Mouse (Mus musculus): ENCODE measurements around the gene Plpp4. TPM values are rescaled to one million over a fixed set of nuclear protein-coding genes. Genes with fewer than 3 reads are reported as not detected.
A peak's percentile ranks its signal among the peaks of the same experiment; 100 is the strongest.

Plpp4 gene
- polyA plus RNA-seq (2014; fragmentation: Nextera tagmentation; extraction: Ambion mirVana), result 5.3 and 11.2 TPM in 2 replicates

GRCm38 (mm10) chr7:129256621-129257373 lies at the start of gene Plpp4:
Gene Plpp4 (plus strand): TSS chr7:129257031.
- Histone ChIP-seq H3K4me2 (ENCODE audit: low read depth, low read length) (peak within 1 kb of the TSS; percentile 91), H3K36me3 (ENCODE audit: control insufficient read depth, insufficient read depth, low read length) (no peaks in the 10 kb centered on the region), H3K4me3 (ENCODE audit: low read depth, low read length) (peak within 1 kb of the TSS; percentile 50), H3K4me1 (ENCODE audit: control insufficient read depth, insufficient read depth, low read length) (no peaks in the 10 kb centered on the region), H3K9ac (replicated peaks; ENCODE audit: low read depth, low read length) (peak within 1 kb of the TSS; percentile 58), H3K27ac (ENCODE audit: low read depth, low read length) (no peak within 1 kb of the TSS), H3K27me3 (ENCODE audit: control insufficient read depth, insufficient read depth, low read length) (peaks cover 12% of the 10 kb centered on the region; the same call in 1 of the 2 replicates), H3K9me3 (ENCODE audit: control insufficient read depth, low read length) (no peaks in the 10 kb centered on the region)
- peak; percentile 86 for ATAC-seq (ENCODE audit: low read depth)
- WGBS, result under 1% methylated on average over 58 of the region's 66 CpGs

GRCm38 (mm10) chr7:129215926-129216543 lies 40.8 kb upstream of the Plpp4 start:
- no peak; the same call in 1 of the 2 replicates for ATAC-seq (ENCODE audit: low read depth)
- Histone ChIP-seq H3K27me3 (ENCODE audit: control insufficient read depth, insufficient read depth, low read length) (no peaks in the 10 kb centered on the region), H3K36me3 (ENCODE audit: control insufficient read depth, insufficient read depth, low read length) (no peaks in the 10 kb centered on the region), H3K9me3 (ENCODE audit: control insufficient read depth, low read length) (no peaks in the 10 kb centered on the region), H3K4me1 (ENCODE audit: control insufficient read depth, insufficient read depth, low read length) (0 out of 2 replicates have a peak, but pooled peaks cover 4% of the 10 kb centered on the region), H3K4me2 (ENCODE audit: low read depth, low read length) (no peak overlapping the region), H3K9ac (replicated peaks; ENCODE audit: low read depth, low read length) (no peak overlapping the region), H3K27ac (ENCODE audit: low read depth, low read length) (peak overlapping the region; percentile 60; the same call in 1 of the 2 replicates), H3K4me3 (ENCODE audit: low read depth, low read length) (no peak overlapping the region)
- WGBS, result 71% methylated on average over 10 of the region's 10 CpGs

- no peak overlapping the region for H3K9ac ChIP-seq (replicated peaks; ENCODE audit: low read depth, low read length)
- WGBS, result 58% methylated on average over 10 of the region's 10 CpGs
- peak; percentile 28; the same call in 1 of the 2 replicates for ATAC-seq (ENCODE audit: low read depth)
- no peak overlapping the region for H3K27ac ChIP-seq (ENCODE audit: low read depth, low read length)
- no peak overlapping the region for H3K4me3 ChIP-seq (ENCODE audit: low read depth, low read length)
- H3K4me1 ChIP-seq (ENCODE audit: control insufficient read depth, insufficient read depth, low read length), result 0 out of 2 replicates have a peak, but pooled peaks cover 4% of the 10 kb centered on the region
- H3K9me3 ChIP-seq (ENCODE audit: control insufficient read depth, low read length), result no peaks in the 10 kb centered on the region
- no peaks in the 10 kb centered on the region for H3K36me3 ChIP-seq (ENCODE audit: control insufficient read depth, insufficient read depth, low read length)
- H3K27me3 ChIP-seq (ENCODE audit: control insufficient read depth, insufficient read depth, low read length), result no peaks in the 10 kb centered on the region
- H3K4me2 ChIP-seq (ENCODE audit: low read depth, low read length), result no peak overlapping the region
Observed at GRCm38 (mm10) chr7:129216547-129217195, 40.2 kb upstream of the Plpp4 start.

GRCm38 (mm10) chr7:129220948-129221347 lies 35.9 kb upstream of the Plpp4 start:
- no peaks in the 10 kb centered on the region for H3K27me3 ChIP-seq (ENCODE audit: control insufficient read depth, insufficient read depth, low read length)
- H3K4me3 ChIP-seq (ENCODE audit: low read depth, low read length), result no peak overlapping the region
- no peak for ATAC-seq (ENCODE audit: low read depth)
- H3K9ac ChIP-seq (replicated peaks; ENCODE audit: low read depth, low read length), result no peak overlapping the region
- H3K4me1 ChIP-seq (ENCODE audit: control insufficient read depth, insufficient read depth, low read length), result no peaks in the 10 kb centered on the region
- no peaks in the 10 kb centered on the region for H3K9me3 ChIP-seq (ENCODE audit: control insufficient read depth, low read length)
- H3K36me3 ChIP-seq (ENCODE audit: control insufficient read depth, insufficient read depth, low read length), result no peaks in the 10 kb centered on the region
- no peak overlapping the region for H3K4me2 ChIP-seq (ENCODE audit: low read depth, low read length)
- no peak overlapping the region for H3K27ac ChIP-seq (ENCODE audit: low read depth, low read length)
- WGBS, result 77% methylated on average over 9 of the region's 9 CpGs

GRCm38 (mm10) chr7:129221649-129222048 lies 35.2 kb upstream of the Plpp4 start:
- WGBS, result 90% methylated on average over 3 of the region's 3 CpGs
- H3K4me1 ChIP-seq (ENCODE audit: control insufficient read depth, insufficient read depth, low read length), result no peaks in the 10 kb centered on the region

GRCm38 (mm10) chr7:129235410-129235809 lies 21.4 kb upstream of the Plpp4 start:
- H3K4me3 ChIP-seq (ENCODE audit: low read depth, low read length), result no peak overlapping the region
- H3K27me3 ChIP-seq (ENCODE audit: control insufficient read depth, insufficient read depth, low read length), result no peaks in the 10 kb centered on the region
- no peaks in the 10 kb centered on the region for H3K9me3 ChIP-seq (ENCODE audit: control insufficient read depth, low read length)
- no peak for ATAC-seq (ENCODE audit: low read depth)
- WGBS, result 49% methylated on average over 2 of the region's 2 CpGs
- no peak overlapping the region for H3K27ac ChIP-seq (ENCODE audit: low read depth, low read length)
- H3K4me1 ChIP-seq (ENCODE audit: control insufficient read depth, insufficient read depth, low read length), result no peaks in the 10 kb centered on the region
- no peak overlapping the region for H3K9ac ChIP-seq (replicated peaks; ENCODE audit: low read depth, low read length)
- no peaks in the 10 kb centered on the region for H3K36me3 ChIP-seq (ENCODE audit: control insufficient read depth, insufficient read depth, low read length)
- no peak overlapping the region for H3K4me2 ChIP-seq (ENCODE audit: low read depth, low read length)

More at GRCm38 (mm10) chr7:129221649-129222048, 35.2 kb upstream of the Plpp4 start:
- Histone ChIP-seq H3K4me3 (ENCODE audit: low read depth, low read length) (no peak overlapping the region), H3K9ac (replicated peaks; ENCODE audit: low read depth, low read length) (no peak overlapping the region), H3K4me2 (ENCODE audit: low read depth, low read length) (no peak overlapping the region), H3K27ac (ENCODE audit: low read depth, low read length) (no peak overlapping the region), H3K9me3 (ENCODE audit: control insufficient read depth, low read length) (no peaks in the 10 kb centered on the region), H3K27me3 (ENCODE audit: control insufficient read depth, insufficient read depth, low read length) (no peaks in the 10 kb centered on the region), H3K36me3 (ENCODE audit: control insufficient read depth, insufficient read depth, low read length) (no peaks in the 10 kb centered on the region)
- ATAC-seq (ENCODE audit: low read depth), result no peak

- H3K4me3 ChIP-seq (ENCODE audit: low read depth, low read length), result no peak overlapping the region
- 47% methylated on average over 5 of the region's 5 CpGs for WGBS
- no peaks in the 10 kb centered on the region for H3K4me1 ChIP-seq (ENCODE audit: control insufficient read depth, insufficient read depth, low read length)
- H3K27me3 ChIP-seq (ENCODE audit: control insufficient read depth, insufficient read depth, low read length), result no peaks in the 10 kb centered on the region
- H3K27ac ChIP-seq (ENCODE audit: low read depth, low read length), result no peak overlapping the region
- no peaks in the 10 kb centered on the region for H3K36me3 ChIP-seq (ENCODE audit: control insufficient read depth, insufficient read depth, low read length)
- ATAC-seq (ENCODE audit: low read depth), result no peak
- no peak overlapping the region for H3K9ac ChIP-seq (replicated peaks; ENCODE audit: low read depth, low read length)
- H3K4me2 ChIP-seq (ENCODE audit: low read depth, low read length), result no peak overlapping the region
- H3K9me3 ChIP-seq (ENCODE audit: control insufficient read depth, low read length), result no peaks in the 10 kb centered on the region
Observed at GRCm38 (mm10) chr7:129235995-129236394, 20.8 kb upstream of the Plpp4 start.

- Histone ChIP-seq H3K4me1 (ENCODE audit: control insufficient read depth, insufficient read depth, low read length) (no peaks in the 10 kb centered on the region), H3K27me3 (ENCODE audit: control insufficient read depth, insufficient read depth, low read length) (peaks cover 5% of the 10 kb centered on the region; the same call in 1 of the 2 replicates), H3K36me3 (ENCODE audit: control insufficient read depth, insufficient read depth, low read length) (no peaks in the 10 kb centered on the region), H3K4me2 (ENCODE audit: low read depth, low read length) (no peak overlapping the region), H3K4me3 (ENCODE audit: low read depth, low read length) (no peak overlapping the region), H3K9ac (replicated peaks; ENCODE audit: low read depth, low read length) (no peak overlapping the region), H3K9me3 (ENCODE audit: control insufficient read depth, low read length) (no peaks in the 10 kb centered on the region), H3K27ac (ENCODE audit: low read depth, low read length) (no peak overlapping the region)
- ATAC-seq (ENCODE audit: low read depth), result no peak
Observed at GRCm38 (mm10) chr7:129250981-129251380, 5.8 kb upstream of the Plpp4 start.

- H3K36me3 ChIP-seq (ENCODE audit: control insufficient read depth, insufficient read depth, low read length), result no peaks in the 10 kb centered on the region
- ATAC-seq (ENCODE audit: low read depth), result no peak
- H3K27me3 ChIP-seq (ENCODE audit: control insufficient read depth, insufficient read depth, low read length), result peaks cover 12% of the 10 kb centered on the region; the same call in 1 of the 2 replicates
- no peak overlapping the region for H3K27ac ChIP-seq (ENCODE audit: low read depth, low read length)
- H3K9me3 ChIP-seq (ENCODE audit: control insufficient read depth, low read length), result no peaks in the 10 kb centered on the region
- no peaks in the 10 kb centered on the region for H3K4me1 ChIP-seq (ENCODE audit: control insufficient read depth, insufficient read depth, low read length)
- WGBS, result 91% methylated on average over 6 of the region's 6 CpGs
- H3K4me2 ChIP-seq (ENCODE audit: low read depth, low read length), result no peak overlapping the region
- no peak overlapping the region for H3K9ac ChIP-seq (replicated peaks; ENCODE audit: low read depth, low read length)
- no peak overlapping the region for H3K4me3 ChIP-seq (ENCODE audit: low read depth, low read length)
Observed at GRCm38 (mm10) chr7:129253406-129253805, 3.4 kb upstream of the Plpp4 start.
